Mouse (Mus musculus) frontal cortex, postnatal 25 days (tissue): ENCODE results near the gene Mybphl.
A peak's percentile ranks its signal among the peaks of the same experiment; 100 is the strongest.

Source experiments
- DNase-seq, 2 experiments: peaks; one replicate each; pipeline ENCODE4 v3.0.0; 2022; ENCODE audit warnings: low spot score in 2 of 2

The Mybphl gene

GRCm38 (mm10) chr3:108410359-108410714 is 45.6 kb downstream of the Mybphl start:
- DNase-seq: no peak

- no peak for DNase-seq
Observed at GRCm38 (mm10) chr3:108411026-108411753, 46.5 kb downstream of the Mybphl start.

DNA sequence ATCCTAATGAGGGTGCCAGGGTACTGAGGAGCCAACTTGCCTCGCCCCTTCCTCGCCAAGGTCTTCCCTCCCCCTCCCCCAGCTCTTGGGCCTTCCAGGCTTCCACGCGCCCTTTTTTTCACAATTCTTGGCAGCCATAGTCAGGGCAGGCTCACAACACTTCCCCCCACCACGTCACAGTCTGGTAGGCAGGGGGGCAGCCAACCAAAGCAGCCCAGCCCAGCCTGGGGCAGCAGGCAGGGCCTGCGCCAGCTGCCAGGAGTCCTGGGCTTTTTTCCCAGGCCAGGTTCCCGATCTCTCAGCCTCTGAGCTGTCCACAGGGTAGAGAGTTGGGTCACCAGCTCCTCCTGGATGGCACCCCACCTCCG is 47.0 kb downstream of the Mybphl start:
- no peak for DNase-seq

DNA sequence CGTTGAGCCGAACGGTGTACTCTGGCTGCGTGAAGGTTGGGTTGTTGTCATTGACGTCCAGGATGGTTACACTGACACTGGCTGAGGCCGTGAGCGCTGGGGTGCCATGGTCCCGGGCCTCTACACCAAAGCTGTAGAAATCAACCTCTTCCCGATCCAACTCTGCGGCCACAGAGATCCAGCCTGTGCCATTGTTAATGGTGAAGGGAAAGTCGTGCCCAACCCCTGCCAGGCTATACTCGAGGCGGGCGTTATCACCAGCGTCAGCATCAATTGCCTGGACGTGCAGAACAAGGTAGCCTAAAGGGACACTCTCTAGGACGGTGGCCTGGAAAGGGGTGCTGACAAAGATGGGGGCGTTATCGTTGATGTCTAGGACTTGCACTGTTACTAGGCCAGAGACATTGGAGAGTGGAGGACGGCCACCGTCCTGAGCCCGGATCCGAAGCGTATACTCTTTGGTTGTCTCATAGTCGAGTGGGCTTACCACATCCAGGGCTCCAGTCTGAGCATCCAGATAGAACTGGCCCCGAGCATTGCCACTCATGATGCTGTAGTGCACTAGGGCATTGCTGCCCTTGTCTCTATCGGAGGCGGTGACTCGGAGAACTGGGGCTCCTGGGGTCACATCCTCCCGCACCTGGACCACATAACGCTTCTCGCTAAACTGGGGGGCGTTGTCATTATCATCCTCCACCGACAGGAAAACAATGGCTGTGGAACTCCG is 49.1 kb downstream of the Mybphl start:
- DNase-seq: no peak

DNA sequence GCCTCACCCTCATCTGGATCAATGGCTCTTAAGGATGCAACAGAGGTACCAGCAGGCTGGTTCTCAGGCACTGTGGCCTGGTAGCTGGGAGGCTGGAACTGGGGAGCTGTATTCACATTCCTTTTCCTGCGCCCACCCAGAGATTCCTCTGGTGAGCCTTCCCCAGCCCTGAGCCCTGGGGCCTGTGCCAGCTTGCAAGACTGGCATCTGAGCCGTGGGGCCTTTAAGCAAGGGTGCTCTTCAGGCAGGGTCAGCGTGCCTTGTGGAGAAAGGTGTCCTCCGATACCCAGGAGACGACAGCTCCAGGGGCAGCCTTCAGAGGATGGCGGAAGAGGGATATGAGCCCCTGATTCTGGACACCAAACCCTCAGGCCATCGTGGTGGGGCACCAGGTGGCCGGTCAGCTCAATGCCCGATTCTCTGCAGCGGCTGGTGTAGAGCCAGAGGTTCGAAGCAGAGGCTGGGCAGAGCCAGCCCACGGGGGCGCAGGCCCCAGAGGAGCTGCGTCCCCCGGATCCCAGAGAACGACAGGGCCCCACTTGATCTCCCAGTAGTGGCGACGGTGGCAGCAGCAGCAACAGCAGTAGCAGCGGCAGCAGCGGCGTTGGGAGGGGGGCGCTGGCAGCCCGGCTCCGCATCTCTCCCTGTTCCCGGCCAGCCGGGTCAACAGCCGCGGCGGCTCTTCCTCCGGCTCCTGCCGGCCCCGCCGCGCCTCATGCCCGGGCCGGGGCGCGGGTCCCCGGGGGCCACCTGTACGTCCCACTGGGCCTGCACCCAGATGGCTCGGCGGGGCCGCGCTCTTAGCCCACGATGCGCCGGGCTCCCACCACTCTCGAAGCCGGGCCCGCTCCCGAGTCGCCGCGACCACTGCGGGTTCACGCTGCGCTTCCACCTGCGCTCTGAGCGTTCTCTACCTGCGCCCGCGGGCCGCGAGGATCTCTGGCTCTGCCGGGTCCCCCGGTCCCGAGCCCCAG is 50.4 kb downstream of the Mybphl start, which contains the start of gene Celsr2:
Celsr2 (minus strand) TSS at position 696 of the 974 bp plus-strand sequence.
- DNase-seq: peak in 1 of 2 experiments; percentile 43

GRCm38 (mm10) chr3:108415831-108416223 is 51.1 kb downstream of the Mybphl start:
- DNase-seq: peak; percentile 71 to 73

DNA sequence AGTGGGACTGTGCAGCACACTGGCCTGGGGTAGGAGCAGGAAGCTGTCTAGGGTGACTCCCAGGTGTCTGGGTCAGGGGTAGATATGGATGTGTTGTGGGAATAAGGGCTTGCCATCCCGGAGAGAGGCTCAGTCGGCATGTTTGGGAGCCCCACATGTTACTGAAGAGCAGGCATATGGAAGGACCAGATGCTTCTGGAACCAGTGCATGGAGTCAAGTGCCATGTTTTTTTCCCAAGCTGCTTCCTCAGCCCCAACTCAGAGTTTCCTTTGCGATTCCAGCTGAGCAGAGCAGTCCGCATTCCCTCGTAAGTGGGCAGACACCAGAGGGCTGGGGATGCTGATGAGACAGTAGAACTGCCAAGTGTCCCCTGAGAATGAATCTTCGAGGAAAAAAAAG is 58.3 kb downstream of the Mybphl start:
- DNase-seq: no peak

GRCm38 (mm10) chr3:108423844-108424801 is 59.4 kb downstream of the Mybphl start:
- no peak for DNase-seq

GRCm38 (mm10) chr3:108424944-108425623 is 60.4 kb downstream of the Mybphl start:
- DNase-seq: no peak

DNA sequence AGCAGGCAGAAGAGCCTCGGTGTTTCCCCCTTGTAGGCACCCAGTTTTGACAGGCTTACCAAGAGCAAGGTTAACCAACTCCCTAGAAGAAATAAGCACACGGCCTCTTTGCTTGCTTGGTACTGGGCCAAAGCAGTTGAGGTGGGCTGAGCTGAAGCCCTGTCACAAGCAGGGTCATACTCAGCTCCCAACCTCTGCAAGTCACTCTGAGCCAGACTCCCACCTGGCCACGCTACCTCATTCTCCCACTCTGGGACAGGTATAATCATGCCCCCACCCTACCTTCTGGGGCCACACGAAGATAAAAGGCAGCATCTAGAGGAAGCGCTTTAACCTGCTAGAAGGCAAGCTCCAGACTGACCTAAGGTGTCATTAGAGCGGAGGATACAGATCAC is 60.9 kb downstream of the Mybphl start:
- no peak for DNase-seq
